In genomic region chr14:49313981-49314380, GRCm38 (mm10) we compare ENCODE assay signal across 17 mouse cellular contexts.
DNase-seq lines count a peak whose midpoint lies in the region; ATAC-seq and TF ChIP-seq lines count a peak whose summit lies in the region.
"Had no signal": no experiment of that assay in that cellular context is flagged by ENCODE, and none has a peak within 500 bp of the region (broad histone marks: within the 10 kb centered on the region; RNA-seq: fewer than 3 reads in every experiment).

No protein-coding gene starts in this region.

- peaks cover 4% of the 10 kb centered on the region; the same call in 1 of the 2 replicates for H3K4me1 ChIP-seq in hindbrain, embryonic 16.5 days (ENCODE audit: control insufficient read depth, insufficient read depth, low read depth, low read length)
- peaks cover 28% of the 10 kb centered on the region for H3K4me1 ChIP-seq in hindbrain, embryonic 10.5 days (replicated peaks)
- H3K4me1 ChIP-seq in midbrain, embryonic 10.5 days = peaks cover 67% of the 10 kb centered on the region
- peaks cover 7% of the 10 kb centered on the region for H3K4me1 ChIP-seq in midbrain, embryonic 16.5 days (ENCODE audit: control insufficient read depth, insufficient read depth, low read length)
- H3K4me1 ChIP-seq in midbrain, postnatal 0 days (ENCODE audit: insufficient read depth, low read length) = no peaks in the 10 kb centered on the region

- no peak for TF ChIP-seq CTCF in midbrain, postnatal 0 days (IDR thresholded peaks at IDR 0.05)

- H3K9ac ChIP-seq in hindbrain, embryonic 16.5 days (ENCODE audit: low read depth, low read length) = no peak overlapping the region
- no peak overlapping the region for H3K9ac ChIP-seq in midbrain, embryonic 16.5 days (ENCODE audit: low read depth, low read length)
- no peak overlapping the region for H3K9ac ChIP-seq in midbrain, postnatal 0 days (replicated peaks; ENCODE audit: low read length, poor library complexity, severe bottlenecking)
- H3K9ac ChIP-seq: hindbrain, embryonic 14.5 days; lung, embryonic 14.5 days had no signal

- peak; percentile 25; the same call in 1 of the 2 replicates for ATAC-seq in hindbrain, embryonic 16.5 days
- no peak for ATAC-seq in midbrain, embryonic 16.5 days
- ATAC-seq in midbrain, postnatal 0 days (ENCODE audit: low FRiP score) = no peak
- ATAC-seq: forebrain, embryonic 14.5 days; intestine, postnatal 0 days had no signal

- H3K27ac ChIP-seq in hindbrain, embryonic 16.5 days (ENCODE audit: low read depth, low read length) = no peak overlapping the region
- H3K27ac ChIP-seq in hindbrain, embryonic 10.5 days = no peak overlapping the region; the same call in 1 of the 2 replicates
- peak overlapping the region; percentile 46; the same call in 1 of the 2 replicates for H3K27ac ChIP-seq in midbrain, embryonic 10.5 days (replicated peaks)
- H3K27ac ChIP-seq in midbrain, embryonic 16.5 days (ENCODE audit: low read length) = no peak overlapping the region
- H3K27ac ChIP-seq in midbrain, postnatal 0 days (ENCODE audit: low read depth, low read length) = no peak overlapping the region
- H3K27ac ChIP-seq: heart, adult 2 months; hindbrain, embryonic 14.5 days; limb, embryonic 10.5 days; macrophage had no signal

- 33% methylated on average over 7 of the region's 7 CpGs for WGBS in hindbrain, embryonic 16.5 days
- 37% methylated on average over 7 of the region's 7 CpGs for WGBS in hindbrain, embryonic 10.5 days
- 45% methylated on average over 7 of the region's 7 CpGs for WGBS in midbrain, embryonic 10.5 days
- WGBS in midbrain, embryonic 16.5 days = 30% methylated on average over 7 of the region's 7 CpGs
- 25% methylated on average over 7 of the region's 7 CpGs for WGBS in midbrain, postnatal 0 days

- H3K9me3 ChIP-seq in hindbrain, embryonic 16.5 days (ENCODE audit: control insufficient read depth, low read length) = no peaks in the 10 kb centered on the region
- H3K9me3 ChIP-seq in hindbrain, embryonic 10.5 days = no peaks in the 10 kb centered on the region
- no peaks in the 10 kb centered on the region for H3K9me3 ChIP-seq in midbrain, embryonic 10.5 days (replicated peaks)
- no peaks in the 10 kb centered on the region for H3K9me3 ChIP-seq in midbrain, embryonic 16.5 days (replicated peaks; ENCODE audit: control insufficient read depth, low read length, poor library complexity, severe bottlenecking)
- no peaks in the 10 kb centered on the region for H3K9me3 ChIP-seq in midbrain, postnatal 0 days (ENCODE audit: low read length)
- H3K9me3 ChIP-seq: limb, embryonic 10.5 days had no signal

- H3K36me3 ChIP-seq in hindbrain, embryonic 16.5 days (ENCODE audit: control insufficient read depth, insufficient read depth, low read length) = no peaks in the 10 kb centered on the region
- H3K36me3 ChIP-seq in hindbrain, embryonic 10.5 days = no peaks in the 10 kb centered on the region
- H3K36me3 ChIP-seq in midbrain, embryonic 10.5 days = no peaks in the 10 kb centered on the region
- H3K36me3 ChIP-seq in midbrain, embryonic 16.5 days (ENCODE audit: control insufficient read depth, insufficient read depth, low read length) = no peaks in the 10 kb centered on the region
- no peaks in the 10 kb centered on the region for H3K36me3 ChIP-seq in midbrain, postnatal 0 days (ENCODE audit: insufficient read depth, low read length)
- H3K36me3 ChIP-seq: limb, embryonic 10.5 days had no signal

- H3K4me2 ChIP-seq in hindbrain, embryonic 16.5 days (ENCODE audit: low read length) = no peak overlapping the region
- no peak overlapping the region for H3K4me2 ChIP-seq in midbrain, embryonic 16.5 days (ENCODE audit: low read length)
- H3K4me2 ChIP-seq in midbrain, postnatal 0 days (ENCODE audit: low read depth, low read length, poor library complexity, severe bottlenecking) = no peak overlapping the region
- H3K4me2 ChIP-seq: hindbrain, embryonic 14.5 days; liver, embryonic 11.5 days; lung, embryonic 14.5 days had no signal

- no peaks in the 10 kb centered on the region for H3K27me3 ChIP-seq in hindbrain, embryonic 16.5 days (replicated peaks; ENCODE audit: control insufficient read depth, insufficient read depth, low read length)
- no peaks in the 10 kb centered on the region for H3K27me3 ChIP-seq in hindbrain, embryonic 10.5 days (ENCODE audit: insufficient read depth, poor library complexity, severe bottlenecking)
- H3K27me3 ChIP-seq in midbrain, embryonic 10.5 days (ENCODE audit: low read depth, poor library complexity, severe bottlenecking) = peaks cover 14% of the 10 kb centered on the region
- H3K27me3 ChIP-seq in midbrain, embryonic 16.5 days (ENCODE audit: control insufficient read depth, insufficient read depth, low read depth, low read length) = no peaks in the 10 kb centered on the region
- H3K27me3 ChIP-seq in midbrain, postnatal 0 days (ENCODE audit: insufficient read depth, low read length) = no peaks in the 10 kb centered on the region

- no peak for DNase-seq in hindbrain, embryonic 10.5 days (ENCODE audit: low spot score)
- DNase-seq in midbrain, embryonic 10.5 days (ENCODE audit: low spot score) = no peak
- DNase-seq in fat pad, adult 2 months (ENCODE audit: extremely low read depth, low read depth, low spot score) = peak; percentile 76
- peak; percentile 52 for DNase-seq in midbrain, postnatal 0 days (ENCODE audit: low spot score)
- DNase-seq in ovary, postnatal 36 days (ENCODE audit: low spot score) = no peak
- DNase-seq: adrenal gland, postnatal 36 days; heart, adult 2 months; thymus, adult 18-20 months had no signal

- H3K4me3 ChIP-seq in hindbrain, embryonic 16.5 days (ENCODE audit: low read length) = no peak overlapping the region
- no peak overlapping the region for H3K4me3 ChIP-seq in hindbrain, embryonic 10.5 days
- no peak overlapping the region for H3K4me3 ChIP-seq in midbrain, embryonic 10.5 days
- no peak overlapping the region for H3K4me3 ChIP-seq in midbrain, embryonic 16.5 days (ENCODE audit: low read depth, low read length)
- H3K4me3 ChIP-seq in midbrain, postnatal 0 days (ENCODE audit: low read depth, low read length) = no peak overlapping the region
- H3K4me3 ChIP-seq: heart, adult 2 months; limb, embryonic 10.5 days had no signal

Comparison
In these comparisons a context has a peak if more than half of its experiments do, and no peak if none do; other contexts are left out.
1. DNase-seq: peak in fat pad, adult 2 months (single experiment) and midbrain, postnatal 0 days (single experiment); none in hindbrain, embryonic 10.5 days (single experiment), midbrain, embryonic 10.5 days (single experiment) and ovary, postnatal 36 days (single experiment).